13 mouse cellular contexts compared by ENCODE assay signal in genomic region chr4:41133529-41134291, GRCm38 (mm10). TPM values are rescaled to one million over a fixed set of nuclear protein-coding genes. Genes with fewer than 3 reads are reported as not detected.
DNase-seq lines count a peak whose midpoint lies in the region; ATAC-seq and TF ChIP-seq lines count a peak whose summit lies in the region.
"Had no signal": no experiment of that assay in that cellular context is flagged by ENCODE, and none has a peak within 500 bp of the region (broad histone marks: within the 10 kb centered on the region; RNA-seq: fewer than 3 reads in every experiment).

No protein-coding gene starts in this region.

- intact Hi-C loops in heart, adult 2 months (cut with DNase I): loop anchor here (5.0 kb wide), 1 partner anchor 259 kb away; no protein-coding TSS in a partner anchor

- no peak overlapping the region for H3K4me3 ChIP-seq in heart, embryonic 15.5 days
- H3K4me3 ChIP-seq in MEL (ENCODE audit: control insufficient read depth in 1 of 2, insufficient read depth in 1 of 2, low read depth in 2 of 2, low read length in 2 of 2): peak overlapping the region in 1 of 2 experiments; percentile 86; a peak in 2 of 4 replicates
- peak overlapping the region in 1 of 2 experiments; percentile 8; a peak in 1 of 4 replicates for H3K4me3 ChIP-seq in liver, embryonic 14.5 days (ENCODE audit: insufficient read depth in 1 of 2, low read depth in 2 of 2, low read length in 2 of 2)
- no peak overlapping the region for H3K4me3 ChIP-seq in heart, adult 2 months

- peaks cover 21% of the 10 kb centered on the region for H3K79me2 ChIP-seq in MEL (ENCODE audit: control insufficient read depth, insufficient read depth, low read length, poor library complexity)
- H3K79me2 ChIP-seq in heart, adult 2 months (replicated peaks; ENCODE audit: control insufficient read depth, insufficient read depth, low read length): no peaks in the 10 kb centered on the region; the same call in 1 of the 2 replicates

- H3K36me3 ChIP-seq in heart, embryonic 15.5 days: no peaks in the 10 kb centered on the region
- H3K36me3 ChIP-seq in MEL (ENCODE audit: control insufficient read depth in 1 of 2, insufficient read depth in 2 of 2, low read length in 2 of 2): peaks cover 0 to 34% of the 10 kb centered on the region in 2 experiments; a peak in 2 of 4 replicates
- peaks cover 4% of the 10 kb centered on the region; the same call in 1 of the 2 replicates for H3K36me3 ChIP-seq in liver, embryonic 14.5 days (replicated peaks; ENCODE audit: control insufficient read depth, insufficient read depth, low read depth)
- peaks cover 4% of the 10 kb centered on the region; the same call in 1 of the 2 replicates for H3K36me3 ChIP-seq in heart, adult 2 months (ENCODE audit: control insufficient read depth, insufficient read depth, low read length)

- no peaks in the 10 kb centered on the region for H3K9me3 ChIP-seq in heart, embryonic 15.5 days (replicated peaks)
- H3K9me3 ChIP-seq in MEL (replicated peaks; ENCODE audit: insufficient read depth, low read length): no peaks in the 10 kb centered on the region
- H3K9me3 ChIP-seq in liver, embryonic 14.5 days (ENCODE audit: control insufficient read depth, low read length): no peaks in the 10 kb centered on the region

- no peak for TF ChIP-seq RAD21 in MEL (IDR thresholded peaks at IDR 0.05; ENCODE audit: low read depth, low read length)

- peaks cover 11% of the 10 kb centered on the region for H3K4me1 ChIP-seq in heart, embryonic 15.5 days (replicated peaks)
- peaks cover 22 to 28% of the 10 kb centered on the region in 2 experiments for H3K4me1 ChIP-seq in MEL (ENCODE audit: control insufficient read depth in 1 of 2, insufficient read depth in 2 of 2, low read length in 2 of 2)
- peaks cover 45% of the 10 kb centered on the region in 2 experiments for H3K4me1 ChIP-seq in liver, embryonic 14.5 days (replicated peaks; ENCODE audit: control insufficient read depth in 2 of 2, insufficient read depth in 2 of 2, low read length in 1 of 2)
- H3K4me1 ChIP-seq in heart, adult 2 months (ENCODE audit: control insufficient read depth, insufficient read depth, low read length): peaks cover 3% of the 10 kb centered on the region; the same call in 1 of the 2 replicates

- H3K4me2 ChIP-seq in heart, embryonic 15.5 days: no peak overlapping the region
- peak overlapping the region; percentile 91 for H3K4me2 ChIP-seq in liver, embryonic 14.5 days (ENCODE audit: low read depth)

- peak; percentile 70 to 73 for TF ChIP-seq EP300 in MEL (IDR thresholded peaks at IDR 0.05; ENCODE audit: low read depth in 1 of 2, low read length in 2 of 2)
- peak; percentile 74 for TF ChIP-seq EP300 in liver, embryonic 14.5 days (IDR thresholded peaks at IDR 0.05; ENCODE audit: low read depth)
- no peak for TF ChIP-seq EP300 in heart, adult 2 months (IDR thresholded peaks at IDR 0.05; ENCODE audit: insufficient read depth, low read depth, low read length)

- DNase-seq in heart, adult 8-10 months (ENCODE audit: low spot score): no peak
- DNase-seq in MEL (ENCODE audit: low read depth, low spot score): peak; percentile 48
- peak; percentile 81 for DNase-seq in fat pad, adult 2 months (ENCODE audit: extremely low read depth, low read depth, low spot score)
- peak; percentile 61 to 76 (median 65) for DNase-seq in liver, embryonic 14.5 days (ENCODE audit: low read depth in 3 of 3, low spot score in 3 of 3)
- no peak for DNase-seq in urinary bladder, adult 18-20 months (ENCODE audit: low spot score in 2 of 2)
- DNase-seq in heart, adult 2 months: no peak
- no peak for DNase-seq in adrenal gland, postnatal 36 days
- DNase-seq: cerebellum, adult 11 months; right cerebral cortex, postnatal 4 days; thymus, postnatal 14 days had no signal

- H3K9ac ChIP-seq in heart, embryonic 15.5 days: no peak overlapping the region
- H3K9ac ChIP-seq in MEL (ENCODE audit: control insufficient read depth, low read depth, low read length, poor library complexity, severe bottlenecking): peak overlapping the region; percentile 30
- peak overlapping the region; percentile 56 for H3K9ac ChIP-seq in liver, embryonic 14.5 days (replicated peaks)
- no peak overlapping the region for H3K9ac ChIP-seq in heart, adult 2 months (ENCODE audit: low read depth, low read length)

- ATAC-seq in heart, embryonic 15.5 days (replicated peaks; ENCODE audit: insufficient number of reproducible peaks, insufficient read depth, low FRiP score, low read depth): no peak
- no peak for ATAC-seq in liver, embryonic 14.5 days (ENCODE audit: insufficient read depth)
- ATAC-seq: Patski had no signal

- no peaks in the 10 kb centered on the region for H3K27me3 ChIP-seq in heart, embryonic 15.5 days
- H3K27me3 ChIP-seq in MEL (ENCODE audit: control insufficient read depth in 1 of 2, insufficient read depth in 2 of 2, low read length in 2 of 2): no peaks in the 10 kb centered on the region
- peaks cover 2% of the 10 kb centered on the region; the same call in 1 of the 2 replicates for H3K27me3 ChIP-seq in liver, embryonic 14.5 days (ENCODE audit: control insufficient read depth, insufficient read depth, low read length)
- H3K27me3 ChIP-seq in heart, adult 2 months (ENCODE audit: control insufficient read depth, insufficient read depth, low read length): no peaks in the 10 kb centered on the region
- H3K27me3 ChIP-seq: Patski had no signal

- H3K27ac ChIP-seq in heart, embryonic 15.5 days: 0 out of 2 replicates have a peak overlapping the region, but pooled peaks have one; percentile 99
- peak overlapping the region; percentile 61 for H3K27ac ChIP-seq in MEL (ENCODE audit: control insufficient read depth, low read depth, low read length)
- peak overlapping the region; percentile 97 for H3K27ac ChIP-seq in liver, embryonic 14.5 days
- H3K27ac ChIP-seq in heart, adult 2 months: no peak overlapping the region; the same call in 1 of the 2 replicates

- TF ChIP-seq POLR2A in MEL (IDR thresholded peaks at IDR 0.05; ENCODE audit: control insufficient read depth in 1 of 2, insufficient read depth in 1 of 2, low read depth in 1 of 2, low read length in 2 of 2, poor library complexity in 1 of 2): no peak
- TF ChIP-seq POLR2A in heart, adult 2 months (IDR thresholded peaks at IDR 0.05; ENCODE audit: insufficient read depth, low read depth, low read length): no peak

- no peak for TF ChIP-seq CTCF in MEL (IDR thresholded peaks at IDR 0.05 in 2 of 3, conservative IDR thresholded peaks at IDR 0.05 in 1 of 3; ENCODE audit: control insufficient read depth in 1 of 3, insufficient read depth in 1 of 3, low read depth in 2 of 3, low read length in 3 of 3, poor library complexity in 1 of 3, severe bottlenecking in 1 of 3)
- no peak for TF ChIP-seq CTCF in liver, embryonic 14.5 days (IDR thresholded peaks at IDR 0.05; ENCODE audit: low read depth)
- TF ChIP-seq CTCF in heart, adult 2 months (IDR thresholded peaks at IDR 0.05): no peak

- WGBS in heart, embryonic 15.5 days: 79% methylated on average over 6 of the region's 6 CpGs
- WGBS in liver, embryonic 14.5 days (ENCODE audit: insufficient replicate concordance): 43% methylated on average over 6 of the region's 6 CpGs
- 91% methylated on average over 6 of the region's 6 CpGs for WGBS in heart, adult 2 months

TF ChIP-seq in MEL, 35 proteins besides CTCF, POLR2A, EP300 and RAD21 (continues in another document):
- TF ChIP-seq CHD2 (IDR thresholded peaks at IDR 0.05; ENCODE audit: low read length): no peak
- 0 out of 2 replicates have a peak, but pooled peaks have one; percentile 4 for TF ChIP-seq ZNF384 (IDR thresholded peaks at IDR 0.05; ENCODE audit: low read depth, low read length)
- no peak for TF ChIP-seq NELFE (IDR thresholded peaks at IDR 0.05; ENCODE audit: low read depth, low read length)
- no peak for TF ChIP-seq KAT2A (conservative IDR thresholded peaks at IDR 0.05; ENCODE audit: low read depth, low read length)
- TF ChIP-seq MAX (IDR thresholded peaks at IDR 0.05; ENCODE audit: low read length): no peak
- no peak for TF ChIP-seq MEF2A (IDR thresholded peaks at IDR 0.05; ENCODE audit: extremely low read depth, insufficient replicate concordance, low read depth, low read length, poor library complexity, severe bottlenecking)
- TF ChIP-seq USF1 (IDR thresholded peaks at IDR 0.05; ENCODE audit: low read depth, low read length): no peak

RNA-seq across cellular contexts. Expression of gene Ube2r2, which starts 1.8 kb away (rescaled TPM):
- 70.6 and 73.1 TPM in 2 replicates for polyA plus RNA-seq in heart, embryonic 15.5 days (2015; fragmentation: Nextera tagmentation; extraction: Ambion mirVana)
- total RNA-seq in heart, adult 8-10 months (2022): 100 to 1,000 TPM; 124 to 155 (median 142) TPM
- 24.5 and 28.2 TPM in 2 replicates for total RNA-seq in MEL (2012; rRNA removed)
- polyA plus RNA-seq in MEL (2012; ENCODE audit: insufficient read depth in 1 of 2, insufficient read length in 2 of 2, low read depth in 1 of 2, low replicate concordance in 2 of 2, missing spikeins in 1 of 2): 10 to 100 TPM; 70.1 to 94.1 TPM
- 14.7 and 44.4 TPM in 2 replicates for polyA plus RNA-seq in liver, embryonic 14.5 days (2012; rRNA removed)
- polyA plus RNA-seq in liver, embryonic 14.5 days (2014; fragmentation: Nextera tagmentation; extraction: Ambion mirVana): 31.9 and 38.4 TPM in 2 replicates
- 100 to 1,000 TPM; 121 to 133 TPM for total RNA-seq in heart, adult 2 months (2021)
- 52.7 and 72.9 TPM in 2 replicates for polyA plus RNA-seq in heart, adult 2 months (2012; rRNA removed)
- 100 to 1,000 TPM; 103 to 115 TPM for total RNA-seq in adrenal gland, postnatal 36 days (2021)

RNA-seq across cellular contexts. Expression of gene Nol6, which starts 9.5 kb away (rescaled TPM):
- 12.8 and 20.2 TPM in 2 replicates for polyA plus RNA-seq in heart, embryonic 15.5 days (2015; fragmentation: Nextera tagmentation; extraction: Ambion mirVana)
- 10 to 100 TPM; 17.5 to 20.6 (median 18.8) TPM for total RNA-seq in heart, adult 8-10 months (2022)
- 28.1 and 36.6 TPM in 2 replicates for total RNA-seq in MEL (2012; rRNA removed)
- 10 to 100 TPM in 1 of 2 experiments, not detected in 1; 71.2 TPM for polyA plus RNA-seq in MEL (2012; ENCODE audit: insufficient read depth in 1 of 2, insufficient read length in 2 of 2, low read depth in 1 of 2, low replicate concordance in 2 of 2, missing spikeins in 1 of 2)
- polyA plus RNA-seq in liver, embryonic 14.5 days (2012; rRNA removed): 9.4 and 9.5 TPM in 2 replicates
- 8.5 and 10.2 TPM in 2 replicates for polyA plus RNA-seq in liver, embryonic 14.5 days (2014; fragmentation: Nextera tagmentation; extraction: Ambion mirVana)
- total RNA-seq in heart, adult 2 months (2021): 10 to 100 TPM; 14.9 to 16.4 TPM
- 17.6 and 21.2 TPM in 2 replicates for polyA plus RNA-seq in heart, adult 2 months (2012; rRNA removed)
- total RNA-seq in adrenal gland, postnatal 36 days (2021): 10 to 100 TPM; 58.0 to 61.8 TPM

RNA-seq across cellular contexts. Expression of gene Aqp3, which starts 35.7 kb away (rescaled TPM):
- polyA plus RNA-seq in heart, embryonic 15.5 days (2015; fragmentation: Nextera tagmentation; extraction: Ambion mirVana): 0.49 and 3.1 TPM in 2 replicates
- total RNA-seq in heart, adult 8-10 months (2022): not detected
- 0.10 and 0.12 TPM in 2 replicates for total RNA-seq in MEL (2012; rRNA removed)
- polyA plus RNA-seq in MEL (2012; ENCODE audit: insufficient read depth in 1 of 2, insufficient read length in 2 of 2, low read depth in 1 of 2, low replicate concordance in 2 of 2, missing spikeins in 1 of 2): under 1 TPM in 1 of 2 experiments, not detected in 1; 0.42 TPM
- polyA plus RNA-seq in liver, embryonic 14.5 days (2012; rRNA removed): 15.6 and 18.3 TPM in 2 replicates
- 5.8 and 8.7 TPM in 2 replicates for polyA plus RNA-seq in liver, embryonic 14.5 days (2014; fragmentation: Nextera tagmentation; extraction: Ambion mirVana)
- not detected for total RNA-seq in heart, adult 2 months (2021)
- 0.20 and 4.2 TPM in 2 replicates for polyA plus RNA-seq in heart, adult 2 months (2012; rRNA removed)
- total RNA-seq in adrenal gland, postnatal 36 days (2021): under 1 TPM in 1 of 2 experiments, not detected in 1; 0.23 TPM
- total RNA-seq: left cerebral cortex, postnatal 10 days had no signal

Comparison
In these comparisons a context has a peak if more than half of its experiments do, and no peak if none do; other contexts are left out.
1. H3K9ac ChIP-seq: peak in MEL (single experiment) and liver, embryonic 14.5 days (single experiment); none in heart, embryonic 15.5 days (single experiment) and heart, adult 2 months (single experiment).
2. DNase-seq: peak in MEL (single experiment), fat pad, adult 2 months (single experiment) and liver, embryonic 14.5 days (3 of 3); none in heart, adult 8-10 months (single experiment), urinary bladder, adult 18-20 months (0 of 2), heart, adult 2 months (0 of 2) and adrenal gland, postnatal 36 days (0 of 2).